8 mouse cellular contexts compared by ENCODE assay signal in genomic region chr16:96852383-96852782, GRCm38 (mm10).
DNase-seq lines count a peak whose midpoint lies in the region; ATAC-seq and TF ChIP-seq lines count a peak whose summit lies in the region.

No protein-coding gene starts in this region.

- intact Hi-C loops in left cerebral cortex, postnatal 25 days (cut with DNase I) = loop anchor here (5.0 kb wide), 2 partner anchors 420 to 440 kb away; no protein-coding TSS in a partner anchor

- no peak for TF ChIP-seq POLR2A in olfactory bulb, adult 2 months (IDR thresholded peaks at IDR 0.05; ENCODE audit: insufficient read depth, low read depth, low read length)

- H3K36me3 ChIP-seq in E14TG2a.4 (ENCODE audit: insufficient read depth, low read length) = no peaks in the 10 kb centered on the region
- H3K36me3 ChIP-seq in forebrain, embryonic 11.5 days (ENCODE audit: control insufficient read depth, insufficient read depth, low read length) = no peaks in the 10 kb centered on the region

- WGBS in forebrain, embryonic 11.5 days = 27% methylated on average over 4 of the region's 4 CpGs
- WGBS in olfactory bulb, adult 2 months = 31% methylated on average over 4 of the region's 4 CpGs

- no peak overlapping the region for H3K9ac ChIP-seq in forebrain, embryonic 11.5 days (ENCODE audit: low read length)

- DNase-seq in heart, postnatal 4 days = peak; percentile 48
- DNase-seq in heart, adult 8-10 months (ENCODE audit: low spot score) = no peak
- peak; percentile 11 for DNase-seq in c-Kit-negative CD71-positive TER-119-positive erythroid progenitor cells, embryonic 14.5 days (ENCODE audit: low read depth, low spot score)
- DNase-seq in forebrain, embryonic 11.5 days (ENCODE audit: low spot score) = peak; percentile 62
- peak; percentile 63 to 76 for DNase-seq in left cerebral cortex, postnatal 25 days (ENCODE audit: low spot score in 2 of 2)
- no peak for DNase-seq in urinary bladder, adult 2 months (ENCODE audit: low spot score)

- peak; percentile 33 for ATAC-seq in forebrain, embryonic 11.5 days (replicated peaks; ENCODE audit: low FRiP score)

- H3K27ac ChIP-seq in forebrain, embryonic 11.5 days (ENCODE audit: low read depth, low read length) = no peak overlapping the region
- no peak overlapping the region for H3K27ac ChIP-seq in olfactory bulb, adult 2 months (ENCODE audit: insufficient read depth, low read depth, low read length)

- H3K4me1 ChIP-seq in E14TG2a.4 (replicated peaks; ENCODE audit: low read depth, low read length) = 0 out of 2 replicates have a peak, but pooled peaks cover 2% of the 10 kb centered on the region
- H3K4me1 ChIP-seq in forebrain, embryonic 11.5 days (replicated peaks; ENCODE audit: control insufficient read depth, insufficient read depth, low read length) = no peaks in the 10 kb centered on the region
- peaks cover 11% of the 10 kb centered on the region for H3K4me1 ChIP-seq in olfactory bulb, adult 2 months (ENCODE audit: control insufficient read depth, insufficient read depth, low read length)

- H3K9me3 ChIP-seq in E14TG2a.4 (ENCODE audit: low read length) = no peaks in the 10 kb centered on the region
- H3K9me3 ChIP-seq in forebrain, embryonic 11.5 days (ENCODE audit: control insufficient read depth, low read length) = no peaks in the 10 kb centered on the region

- no peaks in the 10 kb centered on the region for H3K27me3 ChIP-seq in E14TG2a.4 (ENCODE audit: insufficient read depth, low read length)
- H3K27me3 ChIP-seq in forebrain, embryonic 11.5 days (ENCODE audit: control insufficient read depth, insufficient read depth, low read length) = no peaks in the 10 kb centered on the region

- H3K4me2 ChIP-seq in forebrain, embryonic 11.5 days (ENCODE audit: low read depth, low read length, severe bottlenecking) = no peak overlapping the region

- no peak overlapping the region for H3K4me3 ChIP-seq in E14TG2a.4 (replicated peaks; ENCODE audit: low read length)
- H3K4me3 ChIP-seq in forebrain, embryonic 11.5 days (ENCODE audit: low read depth, low read length) = no peak overlapping the region
- H3K4me3 ChIP-seq in olfactory bulb, adult 2 months (ENCODE audit: insufficient read depth, low read depth, low read length) = no peak overlapping the region

- TF ChIP-seq CTCF in E14TG2a.4 (conservative IDR thresholded peaks at IDR 0.05; ENCODE audit: low read length) = peak; percentile 79
- peak; percentile 20; the same call in 1 of the 2 replicates for TF ChIP-seq CTCF in olfactory bulb, adult 2 months (IDR thresholded peaks at IDR 0.05; ENCODE audit: insufficient read depth, low read depth, low read length)

Comparison
In these comparisons a context has a peak if more than half of its experiments do, and no peak if none do; other contexts are left out.
1. DNase-seq: peak in heart, postnatal 4 days (single experiment), c-Kit-negative CD71-positive TER-119-positive erythroid progenitor cells, embryonic 14.5 days (single experiment), forebrain, embryonic 11.5 days (single experiment) and left cerebral cortex, postnatal 25 days (2 of 2); none in heart, adult 8-10 months (single experiment) and urinary bladder, adult 2 months (single experiment).